Mouse (Mus musculus): ENCODE measurements around the gene Nek8. TPM values are rescaled to one million over a fixed set of nuclear protein-coding genes. Genes with fewer than 3 reads are reported as not detected.

Gene Nek8
- total and polyA plus RNA-seq, 2 experiments from 2014 or later = 8.1 to 24.6 TPM

GRCm38 (mm10) chr11:78160675-78161074 lies 15.8 kb downstream of the Nek8 start:
- Histone ChIP-seq H3K36me3 (replicated peaks; ENCODE audit: control insufficient read depth, insufficient read depth, low read length) (peaks cover 42% of the 10 kb centered on the region), H3K27ac (ENCODE audit: low read depth) (no peak overlapping the region), H3K4me3 (ENCODE audit: low read depth, low read length) (no peak overlapping the region), H3K9ac (replicated peaks; ENCODE audit: low read depth, low read length) (no peak overlapping the region), H3K27me3 (ENCODE audit: control insufficient read depth, insufficient read depth, low read length) (no peaks in the 10 kb centered on the region), H3K9me3 (replicated peaks; ENCODE audit: control insufficient read depth, low read length) (no peaks in the 10 kb centered on the region), H3K4me1 (ENCODE audit: control insufficient read depth, insufficient read depth) (peaks cover 28% of the 10 kb centered on the region), H3K4me2 (ENCODE audit: low read depth, low read length) (no peak overlapping the region)
- WGBS = 81% methylated on average over 3 of the region's 3 CpGs
- TF ChIP-seq EP300 (IDR thresholded peaks at IDR 0.05; ENCODE audit: low read depth) (no peak), CTCF (IDR thresholded peaks at IDR 0.05; ENCODE audit: low read depth) (no peak)
- DNase-seq (ENCODE audit: low spot score) = no peak
- ATAC-seq (ENCODE audit: insufficient read depth, low read depth) = no peak

GRCm38 (mm10) chr11:78160171-78160570 lies 16.3 kb downstream of the Nek8 start:
- H3K27me3 ChIP-seq (ENCODE audit: control insufficient read depth, insufficient read depth, low read length) = no peaks in the 10 kb centered on the region
- H3K9me3 ChIP-seq (replicated peaks; ENCODE audit: control insufficient read depth, low read length) = no peaks in the 10 kb centered on the region
- H3K4me3 ChIP-seq (ENCODE audit: low read depth, low read length) = no peak overlapping the region
- H3K27ac ChIP-seq (ENCODE audit: low read depth) = no peak overlapping the region
- H3K4me1 ChIP-seq (ENCODE audit: control insufficient read depth, insufficient read depth) = peaks cover 26% of the 10 kb centered on the region; the same call in 1 of the 2 replicates
- H3K9ac ChIP-seq (replicated peaks; ENCODE audit: low read depth, low read length) = no peak overlapping the region
- TF ChIP-seq EP300 (IDR thresholded peaks at IDR 0.05; ENCODE audit: low read depth) = no peak
- TF ChIP-seq CTCF (IDR thresholded peaks at IDR 0.05; ENCODE audit: low read depth) = no peak
- no peak for DNase-seq (ENCODE audit: low spot score)
- no peak for ATAC-seq (ENCODE audit: insufficient read depth, low read depth)
- H3K4me2 ChIP-seq (ENCODE audit: low read depth, low read length) = no peak overlapping the region
- H3K36me3 ChIP-seq (replicated peaks; ENCODE audit: control insufficient read depth, insufficient read depth, low read length) = peaks cover 42% of the 10 kb centered on the region
- WGBS = 87% methylated on average over 18 of the region's 18 CpGs

- Histone ChIP-seq H3K9me3 (replicated peaks; ENCODE audit: control insufficient read depth, low read length) (no peaks in the 10 kb centered on the region), H3K27me3 (ENCODE audit: control insufficient read depth, insufficient read depth, low read length) (no peaks in the 10 kb centered on the region), H3K4me1 (ENCODE audit: control insufficient read depth, insufficient read depth) (peaks cover 25% of the 10 kb centered on the region; the same call in 1 of the 2 replicates), H3K4me2 (ENCODE audit: low read depth, low read length) (no peak overlapping the region), H3K36me3 (replicated peaks; ENCODE audit: control insufficient read depth, insufficient read depth, low read length) (peaks cover 49% of the 10 kb centered on the region), H3K27ac (ENCODE audit: low read depth) (no peak overlapping the region), H3K4me3 (ENCODE audit: low read depth, low read length) (no peak overlapping the region), H3K9ac (replicated peaks; ENCODE audit: low read depth, low read length) (no peak overlapping the region)
- DNase-seq (ENCODE audit: low spot score) (no peak), ATAC-seq (ENCODE audit: insufficient read depth, low read depth) (no peak)
- 66% methylated on average over 7 of the region's 7 CpGs for WGBS
- TF ChIP-seq EP300 (IDR thresholded peaks at IDR 0.05; ENCODE audit: low read depth) = no peak
- no peak for TF ChIP-seq CTCF (IDR thresholded peaks at IDR 0.05; ENCODE audit: low read depth)
Observed at GRCm38 (mm10) chr11:78159557-78159956, 16.9 kb downstream of the Nek8 start.

DNA sequence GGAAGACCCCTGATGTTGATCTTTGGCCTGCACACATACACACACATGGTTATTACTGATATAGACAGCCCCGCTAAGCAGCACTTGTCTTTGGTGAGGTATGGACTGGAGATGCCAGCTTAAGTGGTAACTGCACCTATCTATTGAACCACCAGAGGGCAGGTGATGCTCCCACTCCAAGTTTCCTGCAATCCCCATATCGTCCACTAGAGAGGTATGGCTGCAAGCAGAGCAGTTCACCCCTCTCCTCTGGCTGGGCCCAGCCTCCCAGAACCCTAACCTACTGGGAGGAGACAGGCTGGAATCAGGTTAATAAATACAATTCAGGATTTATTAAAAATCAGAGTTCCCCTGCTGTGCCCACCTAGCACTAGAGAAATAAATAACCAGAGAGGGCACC lies 17.4 kb downstream of the Nek8 start:
- H3K4me1 ChIP-seq (ENCODE audit: control insufficient read depth, insufficient read depth) = peaks cover 20% of the 10 kb centered on the region; the same call in 1 of the 2 replicates
- 9% methylated on average over 2 of the region's 2 CpGs for WGBS
- H3K9ac ChIP-seq (replicated peaks; ENCODE audit: low read depth, low read length) = no peak overlapping the region
- no peak overlapping the region for H3K4me3 ChIP-seq (ENCODE audit: low read depth, low read length)
- no peak overlapping the region for H3K4me2 ChIP-seq (ENCODE audit: low read depth, low read length)
- H3K27me3 ChIP-seq (ENCODE audit: control insufficient read depth, insufficient read depth, low read length) = no peaks in the 10 kb centered on the region
- no peak; the same call in 1 of the 2 replicates for TF ChIP-seq EP300 (IDR thresholded peaks at IDR 0.05; ENCODE audit: low read depth)
- peak; percentile 99 for TF ChIP-seq CTCF (IDR thresholded peaks at IDR 0.05; ENCODE audit: low read depth)
- ATAC-seq (ENCODE audit: insufficient read depth, low read depth) = peak; percentile 54
- H3K27ac ChIP-seq (ENCODE audit: low read depth) = no peak overlapping the region
- no peaks in the 10 kb centered on the region for H3K9me3 ChIP-seq (replicated peaks; ENCODE audit: control insufficient read depth, low read length)
- peaks cover 53% of the 10 kb centered on the region for H3K36me3 ChIP-seq (replicated peaks; ENCODE audit: control insufficient read depth, insufficient read depth, low read length)
- DNase-seq (ENCODE audit: low spot score) = peak; percentile 89

DNA sequence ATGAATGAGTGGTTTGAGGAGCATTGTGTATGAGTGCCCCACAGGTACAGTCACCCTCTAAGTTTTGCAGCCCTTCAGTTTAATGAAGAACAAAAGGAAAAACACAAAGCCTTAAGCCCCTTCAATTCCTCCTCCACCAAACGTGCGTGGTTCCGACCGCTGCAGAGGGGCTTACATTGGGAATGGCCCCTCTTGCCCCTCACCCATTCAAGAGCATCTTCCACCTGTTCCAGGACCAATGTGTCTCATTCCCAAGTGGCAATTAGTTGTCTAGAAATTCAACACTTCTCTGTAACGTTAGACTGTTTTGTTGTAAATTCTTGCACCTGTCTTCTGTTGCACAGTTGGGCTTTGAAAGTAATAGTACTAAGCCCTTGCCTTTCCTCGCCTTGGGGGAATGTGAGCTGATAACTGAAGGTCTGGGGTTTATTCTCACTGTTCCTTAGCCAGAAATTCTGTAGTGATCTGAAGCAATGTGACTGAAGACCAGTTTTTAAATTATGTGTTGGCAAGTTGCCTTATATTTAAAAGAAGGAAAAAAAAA lies 20.2 kb downstream of the Nek8 start:
- H3K4me2 ChIP-seq (ENCODE audit: low read depth, low read length) = no peak overlapping the region
- TF ChIP-seq EP300 (IDR thresholded peaks at IDR 0.05; ENCODE audit: low read depth) = no peak
- TF ChIP-seq CTCF (IDR thresholded peaks at IDR 0.05; ENCODE audit: low read depth) = no peak
- peaks cover 57% of the 10 kb centered on the region for H3K36me3 ChIP-seq (replicated peaks; ENCODE audit: control insufficient read depth, insufficient read depth, low read length)
- no peak for DNase-seq (ENCODE audit: low spot score)
- 83% methylated on average over 6 of the region's 6 CpGs for WGBS
- no peaks in the 10 kb centered on the region for H3K9me3 ChIP-seq (replicated peaks; ENCODE audit: control insufficient read depth, low read length)
- ATAC-seq (ENCODE audit: insufficient read depth, low read depth) = no peak
- no peak overlapping the region for H3K4me3 ChIP-seq (ENCODE audit: low read depth, low read length)
- H3K27me3 ChIP-seq (ENCODE audit: control insufficient read depth, insufficient read depth, low read length) = no peaks in the 10 kb centered on the region
- H3K4me1 ChIP-seq (ENCODE audit: control insufficient read depth, insufficient read depth) = peaks cover 3% of the 10 kb centered on the region; the same call in 1 of the 2 replicates
- H3K27ac ChIP-seq (ENCODE audit: low read depth) = no peak overlapping the region
- no peak overlapping the region for H3K9ac ChIP-seq (replicated peaks; ENCODE audit: low read depth, low read length)

DNA sequence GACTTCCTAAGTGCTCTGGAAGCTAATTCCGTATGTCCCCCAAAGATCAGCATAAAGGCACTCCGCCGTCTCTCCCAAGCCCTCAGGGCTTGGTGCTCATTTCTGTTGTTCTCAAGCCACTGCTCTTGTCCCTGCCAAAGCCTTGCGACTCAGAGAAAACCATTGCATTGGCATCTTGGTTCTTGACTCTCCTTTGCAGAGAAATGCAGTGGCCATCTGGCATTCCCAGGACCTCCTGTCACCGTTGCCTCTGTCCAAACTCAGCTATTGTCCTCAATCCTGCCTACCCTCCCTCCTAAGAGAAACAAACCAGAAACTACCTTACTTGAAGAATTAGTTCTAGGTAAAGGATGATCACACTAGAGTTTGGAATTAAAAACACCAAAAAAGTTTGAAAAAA lies 20.8 kb downstream of the Nek8 start:
- DNase-seq (ENCODE audit: low spot score) (no peak), ATAC-seq (ENCODE audit: insufficient read depth, low read depth) (no peak)
- H3K4me1 ChIP-seq (ENCODE audit: control insufficient read depth, insufficient read depth) = peaks cover 3% of the 10 kb centered on the region; the same call in 1 of the 2 replicates
- TF ChIP-seq EP300 (IDR thresholded peaks at IDR 0.05; ENCODE audit: low read depth) = no peak
- TF ChIP-seq CTCF (IDR thresholded peaks at IDR 0.05; ENCODE audit: low read depth) = no peak
- 79% methylated on average over 5 of the region's 5 CpGs for WGBS
- no peak overlapping the region for H3K9ac ChIP-seq (replicated peaks; ENCODE audit: low read depth, low read length)
- no peak overlapping the region for H3K4me2 ChIP-seq (ENCODE audit: low read depth, low read length)
- no peaks in the 10 kb centered on the region for H3K27me3 ChIP-seq (ENCODE audit: control insufficient read depth, insufficient read depth, low read length)
- no peak overlapping the region for H3K4me3 ChIP-seq (ENCODE audit: low read depth, low read length)
- H3K36me3 ChIP-seq (replicated peaks; ENCODE audit: control insufficient read depth, insufficient read depth, low read length) = peaks cover 57% of the 10 kb centered on the region
- H3K27ac ChIP-seq (ENCODE audit: low read depth) = no peak overlapping the region
- H3K9me3 ChIP-seq (replicated peaks; ENCODE audit: control insufficient read depth, low read length) = no peaks in the 10 kb centered on the region
